Mouse (Mus musculus) lung, adult 2 months (tissue): ENCODE results near the gene Prrg1.

Experiments
- CTCF ChIP-seq: fragments of 200-500 bp; IDR thresholded peaks from 2 replicates; pipeline ENCODE4 v1.5.1; 2011; ENCODE audit warnings: mild to moderate bottlenecking, low read length, control low read depth; ENCODE audit not compliant: insufficient read depth
- POLR2A ChIP-seq: fragments of 200-500 bp; IDR thresholded peaks from 2 replicates; pipeline ENCODE4 v1.6.1; 2011; ENCODE audit warnings: low read depth, mild to moderate bottlenecking, control low read depth, low read length, borderline replicate concordance; ENCODE audit errors: extremely low read depth

DNA sequence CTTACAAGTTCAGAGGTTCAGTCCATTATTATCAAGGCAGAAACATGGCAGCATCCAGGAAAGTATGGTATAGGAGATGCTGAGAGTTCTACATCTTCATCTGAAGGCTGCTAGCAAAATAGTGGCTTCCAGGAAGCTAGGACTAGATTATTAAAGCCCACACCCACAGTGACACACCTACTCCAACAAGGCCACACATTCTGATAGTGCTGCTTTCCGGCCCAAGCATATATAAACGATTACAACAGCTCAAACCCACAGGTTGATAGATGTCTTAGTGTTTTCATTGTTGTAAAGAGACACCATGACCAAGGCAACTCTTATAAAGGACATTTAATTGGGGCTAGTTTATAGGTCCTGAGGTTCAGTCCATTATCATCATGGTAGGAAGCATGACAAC, 30.3 kb downstream of the Prrg1 start:
- TF ChIP-seq CTCF (no peak), POLR2A (no peak)
